Mouse (Mus musculus): ENCODE measurements around the gene Lactb. TPM values are rescaled to one million over a fixed set of nuclear protein-coding genes. Genes with fewer than 3 reads are reported as not detected.
"Not testable (repeated sequence)": the region's sequence is repeated elsewhere in the genome, so short reads cannot be mapped to it uniquely, and the experiment has no call there.

The Lactb gene
- polyA plus RNA-seq, 1 experiment from 2014 or later: 9.0 TPM

GRCm38 (mm10) chr9:66917216-66917891 lies 57.9 kb downstream of the Lactb start:
- H3K27ac ChIP-seq (replicated peaks): no peak overlapping the region
- DNase-seq (ENCODE audit: low spot score): no peak
- H3K4me1 ChIP-seq: peaks cover 50% of the 10 kb centered on the region
- 91% methylated on average over 8 of the region's 8 CpGs for WGBS
- peaks cover 24% of the 10 kb centered on the region; the same call in 1 of the 2 replicates for H3K36me3 ChIP-seq (replicated peaks)
- H3K27me3 ChIP-seq (replicated peaks; ENCODE audit: low read depth, poor library complexity, severe bottlenecking): peaks cover 6% of the 10 kb centered on the region; the same call in 1 of the 2 replicates
- no peaks in the 10 kb centered on the region for H3K9me3 ChIP-seq
- H3K4me3 ChIP-seq: no peak overlapping the region

GRCm38 (mm10) chr9:66915869-66916785 lies 59.2 kb downstream of the Lactb start:
- Histone ChIP-seq H3K4me3 (no peak overlapping the region), H3K27me3 (replicated peaks; ENCODE audit: low read depth, poor library complexity, severe bottlenecking) (peaks cover 5% of the 10 kb centered on the region; the same call in 1 of the 2 replicates), H3K36me3 (replicated peaks) (peaks cover 26% of the 10 kb centered on the region; the same call in 1 of the 2 replicates), H3K9me3 (no peaks in the 10 kb centered on the region), H3K4me1 (peaks cover 50% of the 10 kb centered on the region), H3K27ac (replicated peaks) (no peak overlapping the region)
- 85% methylated on average over 9 of the region's 9 CpGs for WGBS
- no peak for DNase-seq (ENCODE audit: low spot score)

GRCm38 (mm10) chr9:66915401-66915800 lies 59.9 kb downstream of the Lactb start:
- Histone ChIP-seq H3K36me3 (replicated peaks) (peaks cover 31% of the 10 kb centered on the region), H3K27me3 (replicated peaks; ENCODE audit: low read depth, poor library complexity, severe bottlenecking) (no peaks in the 10 kb centered on the region), H3K4me3 (no peak overlapping the region; the same call in 1 of the 2 replicates), H3K27ac (replicated peaks) (no peak overlapping the region), H3K9me3 (no peaks in the 10 kb centered on the region), H3K4me1 (peaks cover 47% of the 10 kb centered on the region)
- WGBS: 70% methylated on average over 5 of the region's 5 CpGs
- DNase-seq (ENCODE audit: low spot score): no peak

GRCm38 (mm10) chr9:66914540-66914939 lies 60.7 kb downstream of the Lactb start:
- H3K36me3 ChIP-seq (replicated peaks): peaks cover 33% of the 10 kb centered on the region
- H3K4me3 ChIP-seq: no peak overlapping the region
- H3K27ac ChIP-seq (replicated peaks): no peak overlapping the region
- H3K4me1 ChIP-seq: peaks cover 48% of the 10 kb centered on the region
- DNase-seq (ENCODE audit: low spot score): no peak
- no peaks in the 10 kb centered on the region for H3K27me3 ChIP-seq (replicated peaks; ENCODE audit: low read depth, poor library complexity, severe bottlenecking)
- no peaks in the 10 kb centered on the region for H3K9me3 ChIP-seq
- 94% methylated on average over 3 of the region's 3 CpGs for WGBS

- peaks cover 33% of the 10 kb centered on the region for H3K36me3 ChIP-seq (replicated peaks)
- 91% methylated on average over 5 of the region's 5 CpGs for WGBS
- H3K4me1 ChIP-seq: peaks cover 46% of the 10 kb centered on the region
- H3K27ac ChIP-seq (replicated peaks); H3K9me3 ChIP-seq; DNase-seq (ENCODE audit: low spot score); H3K27me3 ChIP-seq (replicated peaks; ENCODE audit: low read depth, poor library complexity, severe bottlenecking); H3K4me3 ChIP-seq: not testable (repeated sequence)
Observed at GRCm38 (mm10) chr9:66913254-66913934, 61.9 kb downstream of the Lactb start.

- Histone ChIP-seq H3K4me1 (peaks cover 43% of the 10 kb centered on the region), H3K9me3 (no peaks in the 10 kb centered on the region), H3K27me3 (replicated peaks; ENCODE audit: low read depth, poor library complexity, severe bottlenecking) (no peaks in the 10 kb centered on the region), H3K27ac (replicated peaks) (no peak overlapping the region), H3K36me3 (replicated peaks) (peaks cover 32% of the 10 kb centered on the region), H3K4me3 (no peak overlapping the region)
- no peak for DNase-seq (ENCODE audit: low spot score)
Observed at GRCm38 (mm10) chr9:66912304-66912703, 63.0 kb downstream of the Lactb start.

- Histone ChIP-seq H3K4me1 (peaks cover 45% of the 10 kb centered on the region), H3K4me3 (no peak overlapping the region), H3K27ac (replicated peaks) (no peak overlapping the region), H3K27me3 (replicated peaks; ENCODE audit: low read depth, poor library complexity, severe bottlenecking) (no peaks in the 10 kb centered on the region), H3K36me3 (replicated peaks) (peaks cover 24% of the 10 kb centered on the region), H3K9me3 (no peaks in the 10 kb centered on the region)
- DNase-seq (ENCODE audit: low spot score): no peak
- 95% methylated on average over 5 of the region's 5 CpGs for WGBS
Observed at GRCm38 (mm10) chr9:66910677-66911076, 64.6 kb downstream of the Lactb start.

GRCm38 (mm10) chr9:66909922-66910321 lies 65.4 kb downstream of the Lactb start:
- no peak for DNase-seq (ENCODE audit: low spot score)
- H3K36me3 ChIP-seq (replicated peaks): peaks cover 24% of the 10 kb centered on the region
- WGBS: 79% methylated on average over 7 of the region's 7 CpGs
- no peak overlapping the region for H3K27ac ChIP-seq (replicated peaks)
- no peaks in the 10 kb centered on the region for H3K27me3 ChIP-seq (replicated peaks; ENCODE audit: low read depth, poor library complexity, severe bottlenecking)
- peaks cover 38% of the 10 kb centered on the region for H3K4me1 ChIP-seq
- no peak overlapping the region for H3K4me3 ChIP-seq
- H3K9me3 ChIP-seq: no peaks in the 10 kb centered on the region

- Histone ChIP-seq H3K4me1 (peaks cover 29% of the 10 kb centered on the region), H3K36me3 (replicated peaks) (peaks cover 11% of the 10 kb centered on the region), H3K27ac (replicated peaks) (no peak overlapping the region), H3K4me3 (no peak overlapping the region), H3K9me3 (no peaks in the 10 kb centered on the region), H3K27me3 (replicated peaks; ENCODE audit: low read depth, poor library complexity, severe bottlenecking) (no peaks in the 10 kb centered on the region)
- 87% methylated on average over 5 of the region's 5 CpGs for WGBS
- DNase-seq (ENCODE audit: low spot score): no peak
Observed at GRCm38 (mm10) chr9:66907746-66908397, 67.4 kb downstream of the Lactb start.

GRCm38 (mm10) chr9:66907126-66907525 lies 68.2 kb downstream of the Lactb start:
- no peak overlapping the region for H3K4me3 ChIP-seq
- peaks cover 29% of the 10 kb centered on the region for H3K4me1 ChIP-seq
- WGBS: 84% methylated on average over 8 of the region's 8 CpGs
- no peaks in the 10 kb centered on the region for H3K27me3 ChIP-seq (replicated peaks; ENCODE audit: low read depth, poor library complexity, severe bottlenecking)
- H3K36me3 ChIP-seq (replicated peaks): peaks cover 8% of the 10 kb centered on the region
- no peak for DNase-seq (ENCODE audit: low spot score)
- no peaks in the 10 kb centered on the region for H3K9me3 ChIP-seq
- no peak overlapping the region for H3K27ac ChIP-seq (replicated peaks)

GRCm38 (mm10) chr9:66905990-66906389 lies 69.3 kb downstream of the Lactb start:
- DNase-seq (ENCODE audit: low spot score): peak; percentile 33
- H3K9me3 ChIP-seq: 0 out of 2 replicates have a peak, but pooled peaks cover 2% of the 10 kb centered on the region

More at GRCm38 (mm10) chr9:66905990-66906389, 69.3 kb downstream of the Lactb start:
- Histone ChIP-seq H3K36me3 (replicated peaks) (peaks cover 16% of the 10 kb centered on the region), H3K4me1 (peaks cover 29% of the 10 kb centered on the region), H3K27me3 (replicated peaks; ENCODE audit: low read depth, poor library complexity, severe bottlenecking) (no peaks in the 10 kb centered on the region), H3K27ac (replicated peaks) (peak overlapping the region; percentile 61), H3K4me3 (no peak overlapping the region)
- WGBS: 67% methylated on average over 9 of the region's 9 CpGs

Measured in embryonic facial prominence, embryonic 10.5 days (tissue).